Mouse (Mus musculus) heart, adult 2 months (tissue): ENCODE results near the gene Arl8b. TPM values are rescaled to one million over a fixed set of nuclear protein-coding genes. Genes with fewer than 3 reads are reported as not detected.

ENCODE experiments used
- DNase-seq, 2 experiments: peaks; one replicate each; pipeline ENCODE4 v3.0.0; 2021
- H3K27ac ChIP-seq: fragments of 200-600 bp; 2 replicates; pipeline ENCODE4 v1.8.1; 2022
- H3K27me3 ChIP-seq: fragments of 200-500 bp; 2 replicates; pipeline ENCODE4 v1.6.1; 2012; ENCODE audit warnings: mild to moderate bottlenecking, low read length, inconsistent platforms, mixed read lengths; ENCODE audit not compliant: control insufficient read depth, insufficient read depth
- H3K36me3 ChIP-seq: fragments of 200-500 bp; 2 replicates; pipeline ENCODE4 v1.6.1; 2012; ENCODE audit warnings: low read length, inconsistent platforms; ENCODE audit not compliant: control insufficient read depth, insufficient read depth
- H3K4me1 ChIP-seq: fragments of 200-500 bp; 2 replicates; pipeline ENCODE4 v1.6.1; 2011; ENCODE audit warnings: low read length; ENCODE audit not compliant: control insufficient read depth, insufficient read depth
- H3K4me3 ChIP-seq: fragments of 200-600 bp; 2 replicates; pipeline ENCODE4 v1.8.1; 2022
- H3K79me2 ChIP-seq: fragments of 200-500 bp; replicated peaks from 2 replicates; pipeline ENCODE4 v1.6.1; 2012; ENCODE audit warnings: mild to moderate bottlenecking, inconsistent platforms, low read length, moderate library complexity, mixed read lengths; ENCODE audit not compliant: control insufficient read depth, insufficient read depth
- H3K9ac ChIP-seq: fragments of 200-500 bp; 2 replicates; pipeline ENCODE4 v1.6.1; 2012; ENCODE audit warnings: low read depth, mild to moderate bottlenecking, control low read depth, inconsistent platforms, low read length, mixed read lengths
- CTCF ChIP-seq: fragments of 200-600 bp; IDR thresholded peaks from 2 replicates; pipeline ENCODE4 v1.8.1; 2022; ENCODE audit warnings: antibody characterized with exemption, mild to moderate bottlenecking, moderate library complexity
- EP300 ChIP-seq: fragments of 200-500 bp; IDR thresholded peaks from 2 replicates; pipeline ENCODE4 v1.6.1; 2011; ENCODE audit warnings: low read depth, low read length, control low read depth; ENCODE audit not compliant: insufficient read depth
- POLR2A ChIP-seq: fragments of 200-500 bp; IDR thresholded peaks from 2 replicates; pipeline ENCODE4 v1.6.1; 2011; ENCODE audit warnings: mild to moderate bottlenecking, low read depth, low read length, control low read depth; ENCODE audit not compliant: insufficient read depth
- WGBS: fragments of 180-500 bp; shearing (Covaris S2); methylation state at CpG from one replicate; pipeline ENCODE4 v1.1.7; 2018; 5-methylcytosine and 5-hydroxymethylcytosine counted together
- intact Hi-C: fragments of 180-260 bp; cut with DNase I; formaldehyde crosslinking; loops from one replicate; pipeline ENCODE4 v1.15.1; 2025
- polyA plus RNA-seq: library from polyadenylated mRNA; depleted of rRNA; stranded (reverse); fragments of >200 nt; gene quantifications from 2 replicates; pipeline ENCODE4 v1.2.3, GENCODE M21; 2012
- total RNA-seq, 2 experiments: library from RNA; stranded (reverse); gene quantifications; 2 replicates each; pipeline ENCODE4 v1.2.3; 2021

The Arl8b gene
- total and polyA plus RNA-seq, 3 experiments: 21.5 to 101 (median 93.0) TPM

DNA sequence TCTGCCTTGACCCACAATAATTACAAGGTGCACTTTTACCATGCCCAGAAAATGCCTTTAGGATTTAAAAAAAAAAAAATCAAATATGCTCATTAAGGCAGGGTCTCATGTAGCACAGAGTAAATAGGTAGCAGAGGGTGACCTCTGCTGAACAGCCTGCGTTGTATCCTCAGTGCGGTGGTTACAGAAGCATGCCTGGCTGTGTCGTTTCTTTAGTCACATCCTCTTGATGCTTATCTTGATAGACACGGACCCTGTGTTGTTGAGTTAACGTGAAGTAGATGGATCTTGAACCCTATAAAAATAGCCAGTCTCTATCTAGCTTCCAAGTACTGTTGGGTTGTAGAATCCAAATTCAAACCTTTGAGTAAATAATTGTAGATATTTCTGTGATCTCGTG, 50.1 kb downstream of the Arl8b start:
- no peak for DNase-seq
- TF ChIP-seq EP300: no peak
- no peak for TF ChIP-seq CTCF
- no peak for TF ChIP-seq POLR2A
- intact Hi-C loops: no loop called here
- H3K36me3 ChIP-seq: peaks cover 2% of the 10 kb centered on the region
- WGBS: 45% methylated on average over 6 of the region's 6 CpGs
- no peaks in the 10 kb centered on the region for H3K27me3 ChIP-seq
- H3K79me2 ChIP-seq: peaks cover 4% of the 10 kb centered on the region; the same call in 1 of the 2 replicates
- peaks cover 7% of the 10 kb centered on the region for H3K4me1 ChIP-seq
- H3K4me3 ChIP-seq: no peak overlapping the region
- H3K9ac ChIP-seq: no peak overlapping the region
- H3K27ac ChIP-seq: no peak overlapping the region

- intact Hi-C loops: no loop called here
- Histone ChIP-seq H3K9ac (no peak overlapping the region), H3K79me2 (peaks cover 4% of the 10 kb centered on the region; the same call in 1 of the 2 replicates), H3K36me3 (peaks cover 2% of the 10 kb centered on the region), H3K4me1 (peaks cover 7% of the 10 kb centered on the region), H3K27ac (no peak overlapping the region), H3K27me3 (no peaks in the 10 kb centered on the region), H3K4me3 (no peak overlapping the region)
- 56% methylated on average over 8 of the region's 8 CpGs for WGBS
- DNase-seq: no peak
- TF ChIP-seq CTCF (no peak), EP300 (no peak), POLR2A (no peak)
These were observed 51.2 kb downstream of the Arl8b start for GRCm38 (mm10) chr6:108833963-108834697.

- H3K9ac ChIP-seq: no peak overlapping the region
- H3K79me2 ChIP-seq: peaks cover 3% of the 10 kb centered on the region; the same call in 1 of the 2 replicates
- H3K36me3 ChIP-seq: no peaks in the 10 kb centered on the region; the same call in none of the 2 replicates
- DNase-seq: peak; percentile 28 to 53
- peaks cover 1% of the 10 kb centered on the region for H3K4me1 ChIP-seq
- peak overlapping the region; percentile 36; the same call in 1 of the 2 replicates for H3K27ac ChIP-seq
- no peak overlapping the region for H3K4me3 ChIP-seq
- H3K27me3 ChIP-seq: no peaks in the 10 kb centered on the region
- intact Hi-C loops: no loop called here
- no peak for TF ChIP-seq POLR2A
- 74% methylated on average over 16 of the region's 16 CpGs for WGBS
These were observed 53.1 kb downstream of the Arl8b start for GRCm38 (mm10) chr6:108835765-108836691.

GRCm38 (mm10) chr6:108837081-108837480, 54.2 kb downstream of the Arl8b start:
- 77% methylated on average over 4 of the region's 4 CpGs for WGBS
- no peak overlapping the region; the same call in 1 of the 2 replicates for H3K27ac ChIP-seq

DNA sequence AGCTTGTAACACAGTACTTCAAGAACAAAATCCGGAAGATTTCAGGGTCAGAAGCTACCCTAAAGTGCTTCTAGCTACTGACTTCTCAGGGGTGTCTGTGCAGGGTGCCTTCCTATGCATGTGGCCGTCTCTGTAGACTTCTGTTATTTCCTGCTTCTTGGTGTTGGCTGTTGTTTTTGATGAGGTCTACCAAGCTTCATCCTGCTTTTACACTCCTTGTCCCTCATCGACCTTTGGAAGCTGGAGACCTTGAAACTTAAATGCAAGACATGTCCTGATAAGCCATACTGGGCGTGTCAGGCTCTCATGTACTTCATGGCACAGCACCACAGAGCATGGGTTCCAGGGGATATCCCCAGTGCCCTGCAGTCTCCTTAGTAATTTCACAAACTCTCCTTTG, 55.1 kb downstream of the Arl8b start:
- no peak overlapping the region for H3K9ac ChIP-seq
- DNase-seq: no peak
- 73% methylated on average over 4 of the region's 4 CpGs for WGBS

More at GRCm38 (mm10) chr6:108837081-108837480, 54.2 kb downstream of the Arl8b start:
- TF ChIP-seq POLR2A (no peak), CTCF (no peak), EP300 (no peak)
- H3K27me3 ChIP-seq: no peaks in the 10 kb centered on the region
- peaks cover 1% of the 10 kb centered on the region for H3K4me1 ChIP-seq
- no peak for DNase-seq
- H3K36me3 ChIP-seq: no peaks in the 10 kb centered on the region; the same call in none of the 2 replicates
- peaks cover 3% of the 10 kb centered on the region; the same call in 1 of the 2 replicates for H3K79me2 ChIP-seq
- H3K9ac ChIP-seq: no peak overlapping the region
- no peak overlapping the region for H3K4me3 ChIP-seq
- intact Hi-C loops: no loop called here

More for the DNA sequence above, 55.1 kb downstream of the Arl8b start:
- Histone ChIP-seq H3K27me3 (no peaks in the 10 kb centered on the region), H3K79me2 (peaks cover 3% of the 10 kb centered on the region; the same call in 1 of the 2 replicates), H3K36me3 (no peaks in the 10 kb centered on the region; the same call in none of the 2 replicates), H3K27ac (no peak overlapping the region), H3K4me1 (no peaks in the 10 kb centered on the region; the same call in 1 of the 2 replicates), H3K4me3 (no peak overlapping the region)
- intact Hi-C loops: no loop called here
- TF ChIP-seq CTCF (no peak), POLR2A (no peak), EP300 (no peak)
